Mouse (Mus musculus) midbrain, embryonic 15.5 days (tissue): ENCODE measurements around the gene Trpm5. TPM values are rescaled to one million over a fixed set of nuclear protein-coding genes. Genes with fewer than 3 reads are reported as not detected.

Experiments used
- ATAC-seq: fragments of 200-750 bp; cut with Nextera tagmentation; replicated peaks from 2 replicates; pipeline ENCODE4 v1.8.0; 2017; ENCODE audit warnings: moderate TSS enrichment
- H3K27ac ChIP-seq: fragments of 300-500 bp; sonication (generic); 2 replicates; pipeline ENCODE4 v1.5.1; 2015; ENCODE audit warnings: mild to moderate bottlenecking, inconsistent platforms
- H3K27me3 ChIP-seq: fragments of 300-500 bp; sonication (generic); replicated peaks from 2 replicates; pipeline ENCODE4 v1.6.1; 2015; ENCODE audit warnings: inconsistent platforms
- H3K36me3 ChIP-seq: fragments of 300-500 bp; sonication (generic); replicated peaks from 2 replicates; pipeline ENCODE4 v1.6.1; 2015; ENCODE audit warnings: inconsistent platforms
- H3K4me1 ChIP-seq: fragments of 300-500 bp; sonication (generic); 2 replicates; pipeline ENCODE4 v1.6.1; 2015; ENCODE audit warnings: inconsistent platforms
- H3K4me2 ChIP-seq: fragments of 300-500 bp; sonication (generic); 2 replicates; pipeline ENCODE4 v1.6.1; 2015; ENCODE audit warnings: inconsistent platforms, mild to moderate bottlenecking, moderate library complexity
- H3K4me3 ChIP-seq: fragments of 300-500 bp; sonication (generic); 2 replicates; pipeline ENCODE4 v1.5.1; 2015; ENCODE audit warnings: mild to moderate bottlenecking, inconsistent platforms
- H3K9ac ChIP-seq: fragments of 300-500 bp; sonication (generic); 2 replicates; pipeline ENCODE4 v1.6.1; 2015; ENCODE audit warnings: mild to moderate bottlenecking, inconsistent platforms
- H3K9me3 ChIP-seq: fragments of 300-500 bp; sonication (generic); 2 replicates; pipeline ENCODE4 v1.6.1; 2016; ENCODE audit warnings: inconsistent platforms
- WGBS: fragments of 180-500 bp; shearing (Covaris S2); methylation state at CpG from one replicate; pipeline ENCODE4 v1.1.7; 2015; ENCODE audit warnings: mixed read lengths; 5-methylcytosine and 5-hydroxymethylcytosine counted together
- polyA plus RNA-seq: library from polyadenylated mRNA; unstranded; fragments of >200 nt; fragmentation: Nextera tagmentation; extraction: Ambion mirVana; gene quantifications from 2 replicates; pipeline ENCODE4 v1.2.1, GENCODE M21; 2015

The Trpm5 gene
- polyA plus RNA-seq, 1 experiment from 2014 or later, result 1.6 TPM

- no peak overlapping the region for H3K9ac ChIP-seq
These were observed 38.8 kb downstream of the Trpm5 start for GRCm38 (mm10) chr7:143055499-143056186.

GRCm38 (mm10) chr7:143055001-143055400 is 39.4 kb downstream of the Trpm5 start:
- H3K4me1 ChIP-seq, result peaks cover 54% of the 10 kb centered on the region
- no peak overlapping the region for H3K27ac ChIP-seq
- peak overlapping the region; percentile 83 for H3K4me3 ChIP-seq
- WGBS, result 88% methylated on average over 3 of the region's 3 CpGs
- no peaks in the 10 kb centered on the region for H3K36me3 ChIP-seq
- H3K4me2 ChIP-seq, result peak overlapping the region; percentile 91
- no peaks in the 10 kb centered on the region for H3K9me3 ChIP-seq
- H3K27me3 ChIP-seq, result no peaks in the 10 kb centered on the region
- no peak for ATAC-seq
- 0 out of 2 replicates have a peak overlapping the region, but pooled peaks have one; percentile 84 for H3K9ac ChIP-seq

More at GRCm38 (mm10) chr7:143055499-143056186, 38.8 kb downstream of the Trpm5 start:
- H3K9me3 ChIP-seq, result no peaks in the 10 kb centered on the region
- H3K27ac ChIP-seq, result no peak overlapping the region
- H3K36me3 ChIP-seq, result no peaks in the 10 kb centered on the region
- no peaks in the 10 kb centered on the region for H3K27me3 ChIP-seq
- H3K4me1 ChIP-seq, result peaks cover 54% of the 10 kb centered on the region
- H3K4me3 ChIP-seq, result 0 out of 2 replicates have a peak overlapping the region, but pooled peaks have one; percentile 2
- H3K4me2 ChIP-seq, result peak overlapping the region; percentile 91; the same call in 1 of the 2 replicates
- WGBS, result 82% methylated on average over 11 of the region's 11 CpGs
- no peak for ATAC-seq

- no peaks in the 10 kb centered on the region for H3K36me3 ChIP-seq
- H3K4me1 ChIP-seq, result peaks cover 54% of the 10 kb centered on the region
- no peak overlapping the region for H3K27ac ChIP-seq
- H3K9ac ChIP-seq, result peak overlapping the region; percentile 84; the same call in 1 of the 2 replicates
- no peaks in the 10 kb centered on the region for H3K9me3 ChIP-seq
- WGBS, result 41% methylated on average over 3 of the region's 3 CpGs
- peak overlapping the region; percentile 91 for H3K4me2 ChIP-seq
- peak overlapping the region; percentile 83 for H3K4me3 ChIP-seq
- ATAC-seq, result no peak
- H3K27me3 ChIP-seq, result no peaks in the 10 kb centered on the region
These were observed 39.9 kb downstream of the Trpm5 start for GRCm38 (mm10) chr7:143054612-143054965.

GRCm38 (mm10) chr7:143053961-143054611 is 40.4 kb downstream of the Trpm5 start:
- H3K9ac ChIP-seq, result peak overlapping the region; percentile 84
- no peaks in the 10 kb centered on the region for H3K9me3 ChIP-seq
- H3K27me3 ChIP-seq, result no peaks in the 10 kb centered on the region
- peak overlapping the region; percentile 82 for H3K27ac ChIP-seq
- 63% methylated on average over 11 of the region's 11 CpGs for WGBS
- peak; percentile 31; the same call in 1 of the 2 replicates for ATAC-seq
- peak overlapping the region; percentile 91 for H3K4me2 ChIP-seq
- no peaks in the 10 kb centered on the region for H3K36me3 ChIP-seq
- H3K4me1 ChIP-seq, result peaks cover 54% of the 10 kb centered on the region
- H3K4me3 ChIP-seq, result peak overlapping the region; percentile 83

- Histone ChIP-seq H3K4me2 (peak overlapping the region; percentile 91), H3K27ac (peak overlapping the region; percentile 82), H3K9me3 (no peaks in the 10 kb centered on the region), H3K27me3 (no peaks in the 10 kb centered on the region), H3K4me3 (peak overlapping the region; percentile 83), H3K36me3 (no peaks in the 10 kb centered on the region), H3K9ac (peak overlapping the region; percentile 84), H3K4me1 (peaks cover 46% of the 10 kb centered on the region)
- WGBS, result 0% methylated on average over 46 of the region's 46 CpGs
- ATAC-seq, result peak; percentile 80
These were observed 41.2 kb downstream of the Trpm5 start for GRCm38 (mm10) chr7:143053008-143053899.

- peak within 1 kb of the TSS; percentile 84 for H3K9ac ChIP-seq
- peak within 1 kb of the TSS; percentile 82 for H3K27ac ChIP-seq
- ATAC-seq, result peak; percentile 80
- H3K4me2 ChIP-seq, result peak within 1 kb of the TSS; percentile 91
- peak within 1 kb of the TSS; percentile 83 for H3K4me3 ChIP-seq
- no peaks in the 10 kb centered on the region for H3K36me3 ChIP-seq
- no peaks in the 10 kb centered on the region for H3K27me3 ChIP-seq
- no peaks in the 10 kb centered on the region for H3K9me3 ChIP-seq
- WGBS, result under 1% methylated on average over 37 of the region's 37 CpGs
- H3K4me1 ChIP-seq, result peaks cover 40% of the 10 kb centered on the region
These were observed 41.8 kb downstream of the Trpm5 start, which contains the start of gene Cd81 for GRCm38 (mm10) chr7:143052626-143053007. Cd81 (plus strand) TSS chr7:143052739.

- no peak overlapping the region for H3K9ac ChIP-seq
- H3K4me1 ChIP-seq, result peaks cover 34% of the 10 kb centered on the region
- no peaks in the 10 kb centered on the region for H3K36me3 ChIP-seq
- H3K4me3 ChIP-seq, result no peak overlapping the region
- 73% methylated on average over 2 of the region's 2 CpGs for WGBS
- no peaks in the 10 kb centered on the region for H3K9me3 ChIP-seq
- no peaks in the 10 kb centered on the region for H3K27me3 ChIP-seq
- ATAC-seq, result no peak
- H3K27ac ChIP-seq, result no peak overlapping the region
- H3K4me2 ChIP-seq, result no peak overlapping the region
These were observed 43.1 kb downstream of the Trpm5 start for GRCm38 (mm10) chr7:143051316-143051715.

GRCm38 (mm10) chr7:143049841-143050816 is 44.3 kb downstream of the Trpm5 start:
- Histone ChIP-seq H3K27me3 (no peaks in the 10 kb centered on the region), H3K36me3 (no peaks in the 10 kb centered on the region), H3K9ac (no peak overlapping the region), H3K4me1 (peaks cover 22% of the 10 kb centered on the region), H3K4me3 (no peak overlapping the region), H3K9me3 (no peaks in the 10 kb centered on the region), H3K4me2 (no peak overlapping the region), H3K27ac (no peak overlapping the region)
- 95% methylated on average over 3 of the region's 3 CpGs for WGBS
- no peak for ATAC-seq

GRCm38 (mm10) chr7:143049331-143049730 is 45.1 kb downstream of the Trpm5 start:
- WGBS, result 84% methylated on average over 3 of the region's 3 CpGs
- H3K4me1 ChIP-seq, result peaks cover 14% of the 10 kb centered on the region
- no peak overlapping the region for H3K9ac ChIP-seq
- H3K4me2 ChIP-seq, result no peak overlapping the region
- H3K36me3 ChIP-seq, result no peaks in the 10 kb centered on the region
- H3K27ac ChIP-seq, result no peak overlapping the region
- no peak overlapping the region for H3K4me3 ChIP-seq
- no peak for ATAC-seq
- no peaks in the 10 kb centered on the region for H3K27me3 ChIP-seq
- no peaks in the 10 kb centered on the region for H3K9me3 ChIP-seq

- Histone ChIP-seq H3K27ac (no peak overlapping the region), H3K27me3 (no peaks in the 10 kb centered on the region), H3K36me3 (no peaks in the 10 kb centered on the region), H3K4me3 (no peak overlapping the region), H3K4me2 (no peak overlapping the region), H3K4me1 (no peaks in the 10 kb centered on the region), H3K9me3 (no peaks in the 10 kb centered on the region), H3K9ac (no peak overlapping the region)
- 86% methylated on average over 7 of the region's 7 CpGs for WGBS
- no peak for ATAC-seq
These were observed 48.1 kb downstream of the Trpm5 start for GRCm38 (mm10) chr7:143046358-143046757.

GRCm38 (mm10) chr7:143044826-143045206 is 49.6 kb downstream of the Trpm5 start:
- Histone ChIP-seq H3K9ac (no peak overlapping the region), H3K4me2 (no peak overlapping the region), H3K27me3 (no peaks in the 10 kb centered on the region), H3K4me3 (no peak overlapping the region), H3K36me3 (no peaks in the 10 kb centered on the region), H3K9me3 (no peaks in the 10 kb centered on the region), H3K27ac (no peak overlapping the region), H3K4me1 (no peaks in the 10 kb centered on the region)
- no peak for ATAC-seq
